Mouse (Mus musculus) G1E (cell line): ENCODE data around the gene Cep55.

Source experiments
- CTCF ChIP-seq: IDR thresholded peaks from 2 replicates; pipeline ENCODE4 v1.5.1; 2012; ENCODE audit warnings: low read depth, low read length, inconsistent platforms, mixed read lengths
- GATA1 ChIP-seq: IDR thresholded peaks from 2 replicates; pipeline ENCODE4 v1.6.1; 2012; ENCODE audit warnings: borderline replicate concordance, low read length, inconsistent platforms, mixed read lengths
- POLR2AphosphoS5 ChIP-seq: IDR thresholded peaks from 2 replicates; pipeline ENCODE4 v1.6.1; 2012; ENCODE audit warnings: low read depth, low read length, inconsistent platforms; ENCODE audit not compliant: insufficient replicate concordance
- TAL1 ChIP-seq: conservative IDR thresholded peaks from 2 replicates; pipeline ENCODE4 v1.6.1; 2012; ENCODE audit warnings: low read depth, low read length, inconsistent platforms, mixed read lengths

DNA sequence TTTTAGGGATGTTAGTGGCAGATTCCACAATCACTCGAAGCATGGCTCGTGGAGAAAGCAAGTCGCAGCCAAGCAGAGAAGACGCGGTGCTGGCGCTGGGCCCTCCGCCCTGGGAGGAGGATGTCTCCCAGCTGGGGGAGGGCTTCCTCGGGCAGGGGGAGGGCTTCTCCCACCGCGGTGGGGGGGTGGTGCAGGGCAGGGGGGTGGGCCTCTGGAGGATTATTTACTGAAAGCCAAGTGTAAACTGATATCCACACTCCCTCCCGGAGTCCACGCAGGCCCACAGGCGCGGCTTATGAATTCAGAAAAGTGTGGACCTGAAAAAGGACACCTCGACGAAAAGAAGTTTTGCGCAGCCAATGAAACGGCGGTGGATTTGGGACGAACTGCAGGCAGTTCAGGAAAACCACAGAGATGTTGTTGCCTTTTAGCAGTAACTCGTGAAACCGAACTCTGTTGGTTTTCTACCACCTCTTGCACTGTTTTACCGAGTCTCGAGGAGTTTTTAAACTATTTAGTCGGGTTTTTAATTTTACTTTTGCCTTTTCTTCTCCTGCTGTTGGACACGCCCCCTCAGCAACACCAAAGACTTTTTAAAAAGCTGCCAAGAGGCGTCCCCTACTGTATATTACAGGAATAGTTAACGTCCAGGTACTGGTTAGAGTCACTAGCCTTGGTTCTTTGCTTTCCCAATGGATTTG is 11.4 kb upstream of the Cep55 start, which contains the start of gene Myof:
- TF ChIP-seq CTCF, result no peak
- TF ChIP-seq GATA1, result no peak
- no peak for TF ChIP-seq POLR2AphosphoS5
- TF ChIP-seq TAL1, result no peak
